Mouse (Mus musculus) heart, postnatal 36 days (tissue): Measurements from ENCODE around the gene Ren1. TPM values are rescaled to one million over a fixed set of nuclear protein-coding genes. Genes with fewer than 3 reads are reported as not detected.

Experiments used
- DNase-seq, 2 experiments: peaks; one replicate each; pipeline ENCODE4 v3.0.0; 2021 to 2022
- intact Hi-C: fragments of 180-260 bp; cut with DNase I; formaldehyde crosslinking; loops from one replicate; pipeline ENCODE4 v1.15.1; 2025
- total RNA-seq, 2 experiments: library from RNA; stranded (reverse); gene quantifications; 2 replicates each; pipeline ENCODE4 v1.2.3; 2021

Gene Ren1
- total RNA-seq, 2 experiments from 2014 or later: 0.22 TPM; not detected in 1

GRCm38 (mm10) chr1:133404005-133404404 is 53.7 kb downstream of the Ren1 start:
- DNase-seq: no peak
- intact Hi-C loops: no loop called here

DNA sequence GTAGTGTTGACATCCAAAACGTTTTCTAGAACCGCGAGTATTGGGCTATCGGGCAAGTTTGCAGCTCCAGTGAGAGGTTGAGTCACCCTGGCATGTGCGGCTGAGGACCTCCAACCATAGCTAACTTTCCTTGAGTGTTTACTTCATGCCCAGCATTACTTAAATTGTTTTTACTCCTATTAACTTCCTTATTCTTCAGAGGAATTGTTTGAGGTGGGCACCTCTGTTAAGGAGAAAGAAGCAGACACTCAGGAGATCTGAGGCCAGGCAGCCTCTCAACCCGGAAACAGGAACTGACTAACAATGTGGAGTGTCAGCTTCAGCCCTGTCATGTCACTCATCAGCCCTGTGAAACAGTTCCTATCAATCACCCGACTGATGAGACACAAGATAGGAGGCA is 56.3 kb downstream of the Ren1 start:
- intact Hi-C loops: no loop called here
- peak in 1 of 2 experiments; percentile 1 for DNase-seq

DNA sequence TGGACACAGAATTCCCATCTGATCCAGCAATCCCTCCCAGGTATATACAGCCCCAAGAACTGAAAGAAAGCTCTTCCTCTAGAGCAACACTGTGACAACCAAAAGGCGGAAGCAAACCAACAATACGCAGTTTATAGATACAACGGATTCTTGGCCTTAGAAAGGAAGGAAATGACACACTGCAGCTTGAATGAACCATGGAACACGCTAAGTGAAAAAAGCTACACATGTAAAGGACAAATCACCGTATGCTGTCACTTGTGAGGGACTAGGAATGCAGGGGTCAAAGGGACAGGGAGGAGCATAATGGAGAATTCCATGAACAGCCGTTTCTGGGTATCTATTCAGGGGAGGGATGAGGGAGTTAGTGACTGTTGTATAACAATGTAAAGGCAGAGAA is 57.1 kb downstream of the Ren1 start:
- intact Hi-C loops: no loop called here
- no peak for DNase-seq

DNA sequence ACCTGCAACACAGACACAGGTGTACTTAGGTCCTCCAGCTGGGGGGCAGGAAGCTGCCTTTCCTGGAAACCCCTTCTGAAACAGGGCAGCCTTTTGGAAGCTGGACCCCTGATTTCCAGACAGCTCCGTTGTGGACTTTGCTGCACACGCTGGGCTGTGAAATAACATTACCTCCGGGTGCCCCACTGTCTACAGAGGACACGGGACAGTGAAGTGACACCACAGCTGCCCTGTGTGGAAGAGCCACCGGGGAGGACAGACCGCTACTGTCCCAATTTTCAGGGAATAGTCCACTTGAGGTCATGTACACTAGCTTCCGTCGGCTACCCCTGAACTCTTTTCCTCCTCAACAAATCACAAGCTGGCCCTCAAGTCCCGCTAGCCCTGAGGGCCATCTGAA is 58.0 kb downstream of the Ren1 start:
- intact Hi-C loops: no loop called here
- no peak for DNase-seq

DNA sequence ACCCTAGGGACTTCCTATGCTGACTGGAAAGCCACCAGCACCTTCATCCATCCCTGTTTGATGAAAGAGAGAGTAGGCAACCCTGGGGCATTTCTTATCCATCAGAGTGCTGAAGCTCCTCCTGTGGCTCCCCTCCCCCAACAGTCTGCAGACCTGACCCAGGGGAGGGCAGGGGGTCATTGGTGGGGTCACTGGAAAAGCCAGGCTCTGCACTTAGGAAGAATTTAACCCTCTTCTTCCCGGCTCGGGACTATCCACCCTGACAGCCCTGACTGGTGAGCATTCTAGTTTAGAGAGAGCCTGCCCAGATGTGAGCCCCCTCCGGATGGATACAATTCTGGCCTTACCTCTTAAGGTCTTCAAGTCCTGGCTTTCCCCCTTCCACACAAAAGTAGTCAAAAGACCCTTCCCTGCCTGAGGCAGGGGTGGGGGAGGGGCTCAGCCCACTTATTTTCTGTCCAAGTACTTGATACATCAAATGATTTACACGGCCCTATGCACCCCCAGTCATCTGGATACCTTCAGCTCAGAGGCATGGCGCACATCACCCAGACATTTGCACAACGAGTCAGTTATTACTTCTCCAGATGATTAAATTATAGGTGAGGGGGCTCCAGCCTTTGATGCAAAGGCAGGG is 58.7 kb downstream of the Ren1 start:
- intact Hi-C loops: no loop called here

GRCm38 (mm10) chr1:133409786-133410185 is 59.5 kb downstream of the Ren1 start:
- intact Hi-C loops: no loop called here
- DNase-seq: no peak

More for the DNA sequence above, 58.7 kb downstream of the Ren1 start:
- no peak for DNase-seq

Other genes with a start within 250 kb of the Ren1 start
- 10 to 100 TPM; 24.1 to 26.0 TPM for gene Ppp1r15b, start 219.4 kb upstream of the Ren1 start, total RNA-seq
- gene Plekha6, start 186.3 kb upstream of the Ren1 start, total RNA-seq: 10 to 100 TPM; 64.2 to 79.7 TPM
- not detected for gene Golt1a, start 40.7 kb upstream of the Ren1 start, total RNA-seq
- not detected for gene Kiss1, start 28.6 kb upstream of the Ren1 start, total RNA-seq
- under 1 TPM; 0.38 to 0.50 TPM for gene Etnk2, start 13.1 kb downstream of the Ren1 start, total RNA-seq
- 10 to 100 TPM; 16.1 to 16.7 TPM for gene Sox13, start 73.9 kb downstream of the Ren1 start, total RNA-seq